Mouse (Mus musculus) adipocyte (in vitro differentiated cells): ENCODE data around the gene Gjb1.
"Not testable (repeated sequence)": the region's sequence is repeated elsewhere in the genome, so short reads cannot be mapped to it uniquely, and the experiment has no call there.

Experiments used
- DNase-seq: peaks from one replicate; pipeline ENCODE4 v3.0.0-alpha.2; 2016; ENCODE audit warnings: low spot score

The Gjb1 gene

DNA sequence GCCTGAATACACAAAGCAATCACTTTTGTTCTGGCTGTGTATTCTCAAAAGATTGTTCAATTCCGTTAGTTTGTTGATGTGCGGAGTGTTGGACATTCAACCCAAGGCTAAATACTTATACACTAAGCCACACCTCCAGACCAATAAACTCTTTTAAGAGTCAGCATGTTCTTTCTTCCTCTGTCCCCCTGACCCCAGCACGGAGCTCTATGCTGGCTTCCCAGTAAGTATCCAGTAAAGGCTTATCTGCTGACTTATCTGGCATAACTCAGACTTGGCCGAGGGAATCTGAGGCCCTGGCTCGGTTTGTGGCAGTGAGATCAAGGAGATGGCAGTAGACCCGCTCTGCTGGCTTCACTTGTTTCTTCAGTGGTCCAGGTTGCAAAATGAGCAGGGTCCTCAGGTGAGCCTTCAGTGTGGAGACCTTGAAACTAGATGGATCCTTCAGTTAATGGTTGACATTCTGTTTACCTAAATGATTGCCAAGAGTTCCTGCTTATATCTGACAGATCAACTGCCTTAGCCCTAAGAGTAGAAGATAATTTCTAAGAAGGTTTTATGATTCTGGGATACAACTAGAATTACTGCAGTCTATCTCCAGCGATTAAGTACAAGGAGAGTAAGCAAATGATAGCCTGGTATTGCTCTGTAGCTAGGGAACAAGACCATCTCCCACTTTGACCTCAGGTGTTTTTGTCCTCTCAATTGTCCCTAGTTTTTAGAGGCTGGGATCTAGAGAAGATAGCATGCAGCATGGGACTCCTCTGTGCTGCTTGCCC lies at the start of gene Gjb1:
Gene Gjb1 (plus strand): TSS at position 189 of the 779 bp plus-strand sequence.
- no peak for DNase-seq

DNA sequence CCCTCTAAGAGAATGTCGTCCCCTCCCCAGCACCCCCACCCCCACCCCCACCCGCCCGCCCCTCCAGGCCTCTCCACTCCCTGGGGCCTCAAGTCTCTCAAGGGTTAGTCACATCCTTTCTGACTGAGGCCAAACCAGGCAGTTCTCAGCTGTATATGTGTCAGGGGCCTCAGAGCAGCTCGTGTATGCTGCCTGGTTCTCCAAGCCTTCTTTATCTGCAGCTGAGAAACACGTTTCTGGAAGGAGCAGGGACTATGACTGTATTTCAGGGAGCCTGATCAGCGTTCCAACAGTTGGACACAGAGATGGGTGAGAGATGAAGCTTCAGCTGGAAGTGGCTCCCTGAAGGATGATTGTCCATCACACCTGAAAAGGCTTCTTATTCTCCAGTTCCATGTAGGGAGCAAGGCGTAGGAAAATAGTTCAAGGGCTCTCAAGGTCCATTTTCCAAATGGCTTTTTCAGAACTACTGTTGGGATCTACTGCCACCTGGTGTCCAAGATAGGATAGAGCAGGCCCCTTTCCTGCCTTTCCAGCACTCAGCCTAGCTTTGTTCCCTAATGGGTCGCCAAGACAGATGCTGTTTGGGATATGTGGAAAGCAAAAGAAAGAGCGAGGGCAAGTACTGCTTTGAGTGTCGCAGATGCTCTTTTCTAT lies 46.7 kb upstream of the Gjb1 start:
- peak; percentile 77 for DNase-seq

DNA sequence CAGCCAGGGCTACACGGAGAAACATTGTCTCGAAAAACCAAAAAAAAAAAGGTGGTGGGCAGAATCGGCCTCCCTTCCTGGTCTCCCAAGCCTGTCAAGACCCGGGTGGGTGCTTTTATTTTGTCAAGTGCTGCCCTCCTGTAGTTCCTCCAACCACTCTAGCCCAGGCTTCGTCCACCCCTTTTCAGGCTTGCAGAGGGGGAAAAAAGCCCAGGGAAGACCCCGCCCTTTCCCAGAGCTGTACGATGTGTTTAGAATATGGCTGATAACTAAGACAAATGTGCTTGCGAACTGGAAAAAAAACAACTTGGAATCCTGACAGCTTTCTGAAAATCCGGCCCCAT lies 44.2 kb upstream of the Gjb1 start:
- DNase-seq = no peak

DNA sequence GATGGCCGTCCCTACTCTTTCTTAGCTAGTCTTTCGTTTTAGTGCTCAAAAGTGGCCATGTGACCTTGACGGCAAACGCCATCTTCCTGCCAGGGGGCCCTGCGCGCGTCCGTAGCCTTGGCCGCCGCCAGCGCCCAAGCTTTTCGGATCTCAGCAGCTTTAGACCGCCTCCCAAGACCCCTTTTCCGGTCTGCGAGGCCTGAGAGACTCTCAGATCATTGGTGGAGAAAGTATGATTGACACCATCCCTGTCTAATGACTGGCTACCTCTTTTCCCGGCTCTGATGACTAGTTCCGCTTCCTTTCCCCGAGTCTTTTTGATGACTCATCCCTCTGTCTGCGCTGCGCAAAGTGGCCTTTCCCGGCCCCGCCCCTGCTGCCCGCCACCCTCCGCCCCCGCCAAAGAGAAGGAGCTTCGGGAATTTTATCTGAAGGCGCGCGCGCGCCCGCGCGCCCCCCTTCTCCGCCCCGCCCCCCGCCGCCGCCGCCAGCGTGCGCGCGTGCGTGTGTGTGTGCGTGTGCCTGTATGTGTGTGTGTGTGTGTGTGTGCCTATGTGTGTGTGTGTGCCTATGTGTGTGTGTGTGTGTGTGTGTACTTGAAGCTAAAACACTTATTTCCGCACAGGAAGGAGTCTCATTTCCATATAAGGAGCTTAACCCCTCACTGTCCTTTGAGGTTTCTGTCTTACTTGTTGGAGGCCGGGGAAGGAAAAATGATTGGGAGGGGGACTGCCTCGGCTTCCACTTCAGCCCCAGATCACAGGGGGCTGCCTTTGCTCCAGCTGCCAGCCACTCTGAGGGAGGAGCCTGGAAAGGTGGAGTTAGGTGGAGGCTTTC lies 43.6 kb upstream of the Gjb1 start:
- DNase-seq = peak; percentile 96

DNA sequence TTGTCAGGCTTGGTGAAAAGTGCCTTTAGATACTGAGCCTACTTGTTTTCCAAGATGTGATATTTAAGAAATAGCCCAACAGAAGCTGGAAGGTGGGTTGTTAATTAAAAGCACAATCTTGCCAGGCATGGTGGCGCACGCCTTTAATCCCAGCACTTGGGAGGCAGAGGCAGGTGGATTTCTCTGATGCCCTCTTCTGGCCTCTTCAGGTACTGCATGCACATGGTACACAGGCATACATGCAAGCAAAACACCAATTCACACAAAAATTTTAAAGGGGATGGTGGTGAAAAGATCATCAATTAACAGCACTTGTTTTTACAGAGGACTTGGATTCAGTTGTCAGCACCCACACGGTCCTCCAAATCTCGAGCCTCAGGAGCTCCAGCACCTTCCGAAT lies 41.6 kb upstream of the Gjb1 start:
- no peak for DNase-seq

DNA sequence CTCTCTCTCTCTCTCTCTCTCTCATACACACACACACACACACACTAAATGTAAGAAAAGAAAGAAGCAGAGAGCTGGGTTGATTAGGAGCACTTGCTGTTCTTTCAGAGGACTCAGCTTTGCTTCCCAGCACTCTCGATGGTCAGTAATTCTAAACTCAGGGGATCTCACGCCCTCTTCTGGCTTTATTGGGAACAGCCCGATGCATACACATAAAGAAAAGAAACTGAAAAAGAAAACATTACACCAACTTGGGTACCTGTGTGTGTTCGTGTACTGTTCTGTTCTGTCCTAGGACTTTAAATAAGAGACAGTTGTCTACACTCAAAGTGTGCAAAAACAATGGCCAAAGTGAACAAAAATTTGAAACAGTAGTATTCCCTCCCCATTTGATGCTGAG lies 37.5 kb upstream of the Gjb1 start:
- DNase-seq = no peak

DNA sequence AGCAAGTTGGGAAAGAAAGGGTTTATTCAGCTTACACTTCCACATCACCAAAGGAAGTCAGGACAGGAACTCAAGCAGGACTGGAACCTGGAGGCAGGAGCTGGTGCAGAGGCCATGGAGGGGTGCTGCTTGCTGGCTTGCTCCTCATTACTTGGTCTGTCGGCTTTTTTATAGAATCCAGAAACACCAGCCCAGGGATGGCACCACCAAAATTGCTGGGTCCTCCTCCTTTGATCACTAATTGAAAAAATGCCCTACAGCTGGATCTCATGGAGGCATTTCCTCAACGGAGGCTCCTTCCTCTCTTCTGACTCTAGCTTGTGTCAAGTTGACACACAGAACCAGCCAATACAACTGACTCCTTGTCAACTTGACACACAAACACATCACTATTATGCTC lies 33.3 kb upstream of the Gjb1 start:
- not testable (repeated sequence) for DNase-seq

DNA sequence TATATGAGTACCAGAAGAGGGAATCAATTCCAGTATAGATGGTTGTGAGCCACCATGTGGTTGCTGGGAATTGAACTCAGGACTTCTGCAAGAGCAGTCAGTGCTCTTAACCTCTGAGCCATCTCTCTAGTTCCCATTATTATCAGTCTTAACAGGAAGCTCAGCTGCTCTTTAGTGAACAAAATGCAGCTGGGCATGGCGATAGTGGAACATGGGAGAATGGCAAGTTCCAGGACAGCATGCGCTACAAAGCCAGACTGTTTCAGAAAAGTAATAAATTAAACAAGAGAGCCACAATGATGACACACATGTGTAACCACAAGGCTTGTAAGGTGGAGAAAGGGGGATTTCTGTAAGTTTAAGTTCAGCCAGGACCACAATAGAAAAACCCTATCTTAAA lies 30.7 kb upstream of the Gjb1 start:
- DNase-seq = no peak

DNA sequence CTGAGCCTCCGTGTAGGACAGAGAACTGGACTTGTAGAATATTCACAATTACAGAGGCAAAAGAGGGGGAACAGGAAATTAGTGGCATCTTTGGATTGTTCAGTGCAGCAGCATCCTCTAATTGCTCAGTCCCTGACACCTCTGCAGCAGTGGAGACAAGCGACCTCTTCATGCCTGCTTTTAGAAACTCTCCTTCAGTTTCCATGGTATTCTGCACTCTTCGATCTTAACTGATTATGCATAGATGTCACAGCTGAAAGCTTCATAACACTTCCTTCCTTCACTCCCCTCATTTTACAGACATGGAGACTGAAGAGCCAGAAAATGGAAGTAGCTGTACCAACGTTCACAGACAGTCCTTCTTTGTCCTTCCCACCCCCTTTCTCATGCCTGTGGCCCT lies 29.7 kb upstream of the Gjb1 start:
- no peak for DNase-seq

DNA sequence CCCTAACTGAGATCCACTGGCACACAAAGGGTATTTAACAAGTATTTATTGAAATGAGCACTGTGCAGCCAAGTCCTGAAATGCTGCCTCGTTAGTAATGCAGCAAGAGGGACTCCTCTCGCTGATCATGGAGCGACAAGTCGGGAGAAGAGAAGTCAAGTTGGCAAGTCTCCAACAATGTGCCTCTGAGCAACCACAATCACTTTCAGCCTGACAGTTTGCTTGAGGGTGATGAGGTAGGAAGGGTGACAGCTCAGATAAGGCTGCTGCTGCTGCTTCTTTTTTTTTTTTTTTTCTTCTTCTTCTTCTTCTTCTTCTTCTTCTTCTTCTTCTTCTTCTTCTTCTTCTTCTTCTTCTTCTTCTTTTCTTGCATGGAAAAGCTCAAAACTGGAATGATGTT lies 25.0 kb upstream of the Gjb1 start:
- DNase-seq = no peak

DNA sequence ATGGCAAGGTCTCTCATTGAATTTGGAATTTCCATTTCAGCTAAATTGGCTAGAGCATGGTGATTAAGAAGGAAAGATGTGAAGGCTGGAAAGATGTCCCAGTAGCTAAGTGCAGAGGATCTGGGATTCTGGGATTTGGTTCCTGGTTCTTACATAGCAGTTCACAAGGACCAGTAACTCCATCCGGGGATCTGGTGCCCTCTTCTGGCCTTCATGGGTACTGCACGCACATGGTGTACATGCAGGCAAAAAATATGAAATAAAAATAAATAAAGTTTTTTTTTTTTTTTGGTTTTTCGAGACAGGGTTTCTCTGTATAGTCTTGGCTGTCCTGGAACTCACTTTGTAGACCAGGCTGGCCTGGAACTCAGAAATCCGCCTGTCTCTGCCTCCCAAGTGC lies 17.3 kb upstream of the Gjb1 start:
- not testable (repeated sequence) for DNase-seq

DNA sequence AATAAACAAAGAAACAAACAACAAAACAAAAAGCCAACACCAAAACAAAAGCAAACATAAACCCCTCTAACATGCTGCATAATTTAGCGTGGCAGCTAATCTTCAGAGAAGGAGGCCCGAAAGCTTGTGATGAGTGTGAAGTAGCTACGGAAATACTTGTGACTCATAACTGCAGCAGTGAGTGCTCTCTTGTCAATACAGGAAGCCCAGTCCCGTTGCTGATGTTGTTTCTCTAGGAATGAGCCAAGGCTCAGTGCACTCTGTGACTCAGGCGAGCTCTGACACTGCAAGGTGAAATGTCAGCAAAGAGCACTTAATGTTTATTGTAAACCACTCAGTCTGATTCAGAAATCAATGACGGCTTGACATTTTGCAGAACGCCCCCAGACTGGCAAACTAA lies 7.2 kb upstream of the Gjb1 start:
- DNase-seq = no peak

DNA sequence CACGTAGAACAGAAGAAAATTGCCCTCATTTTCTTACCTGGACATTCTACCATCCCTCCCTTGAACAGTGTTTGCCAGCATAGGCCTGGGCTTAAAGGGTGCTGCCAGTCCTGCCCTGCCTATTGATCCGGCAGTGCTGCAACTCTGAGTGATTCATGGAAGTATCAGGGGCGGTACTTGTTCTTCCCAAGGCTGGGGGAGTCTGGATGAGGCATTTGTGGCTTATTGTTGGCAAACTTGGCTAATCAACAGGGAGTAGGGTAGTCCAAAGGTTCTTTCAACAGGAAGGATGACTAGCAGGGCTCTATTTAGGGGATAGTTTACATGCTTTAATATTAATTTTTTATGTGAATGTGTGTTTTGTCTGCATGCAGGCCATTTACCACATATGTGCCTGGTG lies 5.6 kb upstream of the Gjb1 start:
- no peak for DNase-seq

DNA sequence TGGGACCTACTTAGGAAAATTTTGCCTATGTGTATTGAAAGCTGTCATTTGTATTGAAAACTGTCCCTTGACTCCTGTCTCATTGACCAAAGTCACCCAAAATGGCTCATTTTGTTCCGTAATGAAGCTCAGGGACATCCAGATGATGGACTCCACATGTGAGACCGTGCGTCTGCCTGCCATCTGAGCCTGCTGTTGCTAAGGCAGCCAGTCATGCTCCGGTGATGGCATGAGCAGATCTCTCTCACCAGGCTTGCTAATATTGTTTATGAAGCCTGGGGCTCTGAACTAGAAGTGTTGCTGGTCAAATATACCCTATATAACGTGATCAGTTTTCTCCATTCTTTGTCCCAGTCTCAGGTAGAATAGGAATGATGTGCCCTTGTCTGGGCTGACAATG lies 3.2 kb upstream of the Gjb1 start:
- DNase-seq = no peak

DNA sequence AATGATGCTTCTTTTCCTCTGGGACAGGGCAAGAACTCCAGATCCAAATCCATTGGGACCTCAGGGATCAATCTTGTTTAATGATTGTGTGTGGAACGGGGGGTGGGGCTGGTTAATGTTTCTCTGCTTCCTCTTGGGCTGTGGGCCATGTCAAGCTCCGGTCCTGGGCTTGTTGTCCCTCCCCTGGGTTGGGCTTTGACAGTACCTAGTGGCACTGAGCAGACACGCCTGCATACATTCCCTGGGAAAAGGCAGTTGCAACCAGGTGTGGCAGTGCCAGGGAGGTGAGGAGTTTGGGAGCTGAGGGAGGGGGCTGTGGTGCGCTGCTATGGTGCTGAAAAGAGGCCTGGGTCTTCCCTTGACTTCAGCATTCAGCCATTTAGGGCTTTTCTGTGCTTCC lies 898 bp downstream of the Gjb1 start:
- DNase-seq = no peak

DNA sequence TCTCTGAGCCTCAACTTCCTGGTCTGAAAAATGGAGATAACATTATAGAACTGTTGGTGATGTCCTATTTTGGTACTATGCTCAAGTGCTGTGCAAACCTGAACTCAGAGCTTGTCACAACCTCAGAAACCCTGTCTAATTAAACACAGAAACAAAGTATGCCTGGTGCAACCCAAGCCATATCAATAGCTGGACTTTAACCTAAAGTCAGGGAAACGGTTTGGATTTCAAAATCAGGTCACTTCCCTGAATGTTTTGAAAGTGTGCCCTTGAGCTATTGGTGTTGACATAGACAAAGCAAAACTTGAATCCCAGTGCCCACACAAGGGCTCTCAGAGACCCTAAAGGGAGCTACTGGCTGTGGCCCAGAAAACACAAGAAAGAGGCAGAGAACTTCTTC lies 3.6 kb downstream of the Gjb1 start:
- no peak for DNase-seq

DNA sequence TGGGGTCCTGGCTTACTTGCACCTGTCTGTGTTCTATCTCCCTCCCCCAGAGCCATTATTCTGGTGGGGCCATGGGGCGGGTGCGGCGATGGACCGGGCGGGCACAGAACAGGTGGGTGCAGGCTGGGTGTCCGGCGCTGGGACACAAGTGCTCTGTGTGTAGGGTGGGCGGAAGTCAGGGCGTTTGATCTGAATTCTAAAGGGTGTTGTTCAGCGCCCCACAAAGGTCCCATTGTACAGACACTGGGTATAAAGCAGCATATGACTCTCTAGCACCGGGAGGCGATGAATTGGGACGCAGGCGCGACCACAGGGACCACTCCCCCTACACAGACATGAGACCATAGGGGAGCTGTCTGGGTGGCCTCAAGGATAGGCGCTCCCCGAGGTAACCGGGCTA lies 7.3 kb downstream of the Gjb1 start:
- no peak for DNase-seq

DNA sequence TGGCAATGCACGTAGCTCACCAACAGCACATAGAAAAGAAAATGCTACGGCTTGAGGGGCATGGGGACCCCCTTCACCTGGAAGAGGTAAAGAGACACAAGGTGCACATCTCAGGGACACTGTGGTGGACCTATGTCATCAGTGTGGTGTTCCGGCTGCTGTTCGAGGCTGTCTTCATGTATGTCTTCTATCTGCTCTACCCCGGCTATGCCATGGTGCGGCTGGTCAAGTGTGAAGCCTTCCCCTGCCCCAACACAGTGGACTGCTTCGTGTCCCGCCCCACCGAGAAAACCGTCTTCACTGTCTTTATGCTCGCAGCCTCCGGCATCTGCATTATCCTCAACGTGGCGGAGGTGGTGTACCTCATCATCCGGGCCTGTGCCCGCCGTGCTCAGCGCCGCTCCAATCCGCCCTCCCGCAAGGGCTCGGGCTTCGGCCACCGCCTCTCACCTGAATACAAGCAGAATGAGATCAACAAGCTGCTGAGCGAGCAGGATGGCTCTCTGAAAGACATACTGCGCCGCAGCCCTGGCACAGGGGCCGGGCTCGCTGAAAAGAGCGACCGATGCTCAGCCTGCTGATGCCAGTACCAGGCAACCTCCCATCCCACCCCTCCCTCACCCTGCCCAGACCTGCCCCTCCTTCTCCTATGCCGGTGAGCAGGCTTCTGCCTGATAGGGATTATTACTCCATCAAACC lies 8.4 kb downstream of the Gjb1 start:
- DNase-seq = no peak

DNA sequence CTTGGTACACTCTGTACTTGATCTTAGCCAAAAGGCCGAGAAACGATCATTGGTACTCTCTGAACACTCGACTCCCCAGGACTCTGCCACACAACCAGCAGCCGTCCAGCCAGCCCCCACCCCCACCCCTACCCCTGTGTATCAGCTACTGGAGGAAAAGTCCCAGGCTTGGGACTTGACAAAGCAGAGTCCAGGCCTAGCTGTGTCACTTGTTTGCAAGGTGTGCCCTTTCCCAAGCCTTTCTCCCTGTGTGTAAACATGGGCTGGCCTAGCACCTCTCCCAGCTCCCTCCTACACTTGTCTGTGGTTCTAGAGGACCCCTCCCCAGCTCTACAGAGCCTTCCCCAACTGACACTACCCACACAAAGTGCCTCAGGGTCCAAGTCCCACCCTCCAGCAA lies 10.0 kb downstream of the Gjb1 start:
- no peak for DNase-seq

DNA sequence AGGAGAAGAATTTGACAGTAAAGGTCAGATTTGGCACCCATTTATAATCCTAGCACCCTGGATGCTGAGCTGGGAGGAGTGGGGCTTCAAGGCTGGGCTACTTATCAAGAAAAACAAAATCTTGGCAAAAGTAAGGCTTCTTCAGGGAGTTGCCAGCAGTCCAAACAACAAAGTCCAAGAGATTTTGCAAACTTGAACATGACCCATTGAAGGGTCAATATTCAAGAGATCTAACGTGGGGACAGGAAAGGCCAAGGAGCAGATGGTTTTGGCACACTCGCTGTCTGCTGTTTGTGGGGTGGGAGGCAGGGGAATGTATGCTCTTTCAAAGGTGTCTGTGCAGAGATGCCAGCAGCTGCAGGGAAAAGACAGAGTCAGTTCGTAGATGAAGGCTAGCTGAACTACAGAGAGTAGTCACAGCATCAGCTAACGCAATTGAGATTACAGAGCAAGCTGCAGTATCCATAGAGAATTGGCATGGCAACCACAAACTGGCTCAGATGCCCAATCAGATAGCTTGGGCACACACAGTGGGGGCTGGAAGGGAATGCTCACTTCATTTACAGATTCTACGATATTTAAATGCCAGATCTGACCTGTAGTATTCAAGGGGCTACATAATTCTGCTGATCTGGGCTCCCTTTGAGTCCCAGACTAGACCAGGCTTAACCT lies 12.8 kb downstream of the Gjb1 start:
- DNase-seq = no peak

DNA sequence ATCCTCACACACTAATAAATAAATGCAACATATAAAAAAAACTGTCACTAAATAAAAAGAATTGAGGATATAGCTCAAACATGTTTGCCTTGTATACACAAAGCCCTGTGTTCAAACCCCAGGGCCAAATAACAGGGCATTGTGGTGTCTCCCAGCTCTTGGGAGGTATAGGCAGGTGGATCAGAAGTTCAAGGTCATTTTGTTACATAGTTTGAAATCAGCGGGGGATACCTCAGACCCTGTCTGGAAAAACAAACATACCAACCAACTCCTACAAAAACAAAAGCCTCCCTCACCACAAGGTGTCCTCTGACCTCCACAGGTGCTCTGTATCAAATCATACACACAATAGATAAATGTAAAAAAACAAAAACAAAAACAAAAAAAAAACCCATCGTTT lies 18.2 kb downstream of the Gjb1 start:
- no peak for DNase-seq

DNA sequence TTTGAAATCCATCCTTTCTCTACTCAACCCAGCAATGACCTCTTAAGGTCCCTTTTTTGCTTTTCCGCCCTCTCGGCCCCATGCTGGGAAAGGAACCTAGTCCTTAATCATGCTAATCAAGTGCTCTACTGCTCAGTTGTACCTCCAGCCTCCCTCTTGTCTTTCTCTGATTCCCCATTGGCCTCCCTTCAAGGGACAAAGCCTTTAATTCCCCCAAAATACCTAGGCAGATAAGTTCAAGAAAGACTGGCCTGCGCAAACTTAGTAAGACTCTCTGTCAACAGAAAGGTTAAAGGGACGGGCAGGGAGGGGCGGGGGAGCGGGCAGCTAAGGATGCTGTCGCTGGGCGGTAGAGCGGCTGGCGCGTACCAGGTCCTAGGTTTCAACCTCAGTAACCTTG lies 20.3 kb downstream of the Gjb1 start:
- no peak for DNase-seq
